Mouse (Mus musculus) mammary gland, adult 2 months (tissue): Measurements from ENCODE around the gene Tpsab1. TPM values are rescaled to one million over a fixed set of nuclear protein-coding genes. Genes with fewer than 3 reads are reported as not detected.

Experiments
- polyA plus RNA-seq: library from polyadenylated mRNA; depleted of rRNA; stranded (reverse); fragments of >200 nt; gene quantifications from 2 replicates; pipeline ENCODE4 v1.2.3, GENCODE M21; 2012; ENCODE audit warnings: low replicate concordance; rRNA removed

Tpsab1 gene
- polyA plus RNA-seq = 1.5 and 2.0 TPM in 2 replicates

DNA sequence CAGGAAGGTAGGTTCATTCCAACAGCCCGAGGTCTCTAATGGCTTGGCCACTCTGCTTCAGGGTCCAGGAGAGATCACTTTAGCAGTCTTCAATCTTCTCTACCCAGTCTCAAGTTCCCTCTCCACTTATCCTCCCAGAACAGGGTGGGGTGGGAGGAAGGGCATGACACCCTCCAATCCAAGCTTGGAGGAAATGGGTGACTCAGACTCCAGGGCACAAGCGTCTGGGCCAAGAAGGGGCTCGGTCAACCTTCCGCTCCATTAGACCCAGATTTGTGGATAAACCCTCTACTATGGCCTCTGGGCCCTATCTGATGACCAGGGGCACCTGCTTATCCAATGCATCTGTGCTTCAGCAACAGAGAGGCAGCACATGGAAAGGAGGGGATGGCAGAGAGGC lies at the start of gene Tpsab1:
Gene Tpsab1 (minus strand): TSS at position 101 of the 400 bp plus-strand sequence.

DNA sequence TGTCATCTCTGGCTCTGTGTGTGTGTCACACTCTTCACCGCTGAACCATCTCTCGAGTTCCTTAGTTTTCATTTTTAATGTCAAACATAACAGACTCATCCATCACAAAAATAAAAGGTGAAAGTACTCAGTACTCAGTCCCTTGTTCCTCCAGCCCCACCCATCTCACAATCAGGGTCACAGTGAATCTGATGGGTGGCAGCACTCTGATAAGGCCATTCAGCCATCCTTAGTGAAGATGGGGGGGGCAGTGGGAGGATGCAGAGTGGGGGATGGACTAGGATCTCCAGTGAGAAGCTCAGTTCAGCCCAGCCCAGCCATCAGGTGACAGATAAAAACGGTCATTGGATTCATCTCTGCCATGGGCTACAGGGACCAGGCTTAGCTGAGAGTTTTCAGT lies 23.6 kb upstream of the Tpsab1 start, which contains the start of gene Tpsg1:
Gene Tpsg1 (plus strand): TSS at position 301 of the 400 bp plus-strand sequence.

GRCm38 (mm10) chr17:25366005-25366404 lies 20.6 kb upstream of the Tpsab1 start, which contains the start of gene Tpsb2:
Tpsb2 (plus strand) TSS chr17:25366305.

GRCm38 (mm10) chr17:25318354-25318753 lies 27.0 kb downstream of the Tpsab1 start, which contains the start of gene Prss29:
Prss29 (plus strand) TSS chr17:25318654.

DNA sequence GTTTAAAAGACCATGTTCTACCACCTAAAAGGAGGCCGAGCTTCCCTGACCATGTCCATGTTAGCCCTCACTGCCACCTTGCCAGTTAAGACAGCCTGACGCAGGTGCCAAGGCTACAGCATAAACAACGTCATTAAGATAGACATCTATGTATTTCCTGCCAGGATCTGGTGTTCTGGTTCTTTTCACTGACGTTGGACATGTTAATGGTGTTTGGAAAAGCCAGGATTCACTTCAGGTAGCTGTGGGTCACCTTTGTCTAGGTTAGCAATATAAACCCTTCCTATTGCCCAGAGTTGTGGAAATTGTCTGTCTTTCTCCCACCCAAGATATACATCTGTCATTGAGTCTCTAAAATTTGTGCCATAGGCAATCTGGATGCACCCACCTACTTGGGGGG lies 37.0 kb downstream of the Tpsab1 start, which contains the start of gene Prss28:
Gene Prss28 (plus strand): TSS at position 301 of the 400 bp plus-strand sequence.

DNA sequence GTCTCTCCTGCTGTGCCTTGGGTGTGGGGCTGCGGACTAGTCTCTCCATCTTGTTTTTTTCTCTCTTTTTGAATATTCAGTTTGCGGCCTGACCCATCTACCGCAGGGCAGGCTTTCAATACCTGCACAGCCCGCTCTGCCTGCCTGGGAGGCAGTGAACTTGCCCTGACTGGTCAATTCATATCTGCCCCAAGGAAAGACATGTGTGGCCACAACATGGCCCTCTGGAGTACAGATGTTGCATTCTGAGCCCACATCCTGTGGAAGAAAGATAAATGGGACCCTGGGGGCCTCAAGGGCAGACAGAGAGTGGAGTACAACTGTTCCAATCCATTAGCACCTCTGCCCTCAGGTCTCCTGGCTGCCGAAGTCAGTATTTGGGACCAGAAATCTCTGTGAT lies 47.3 kb downstream of the Tpsab1 start, which contains the start of gene Prss34:
Gene Prss34 (plus strand): TSS at position 301 of the 400 bp plus-strand sequence.

Other genes starting within 250 kb of the Tpsab1 start
- gene Telo2, start 229.6 kb downstream of the Tpsab1 start, polyA plus RNA-seq = 25.0 and 25.6 TPM in 2 replicates
- 0.20 TPM in 1 of 2 replicates, not detected in the other for gene Ptx4, start 224.8 kb downstream of the Tpsab1 start, polyA plus RNA-seq
- gene Clcn7, start 212.2 kb downstream of the Tpsab1 start, polyA plus RNA-seq = 37.0 and 43.4 TPM in 2 replicates
- gene Ccdc154, start 183.1 kb downstream of the Tpsab1 start, polyA plus RNA-seq = not detected in 2 replicates
- gene Gm38655, start 170.1 kb downstream of the Tpsab1 start, polyA plus RNA-seq = not detected in 2 replicates
- gene BC003965, start 161.0 kb downstream of the Tpsab1 start, polyA plus RNA-seq = 12.1 and 15.0 TPM in 2 replicates
- gene Unkl, start 157.2 kb downstream of the Tpsab1 start, polyA plus RNA-seq = 16.7 and 34.5 TPM in 2 replicates
- 33.3 and 36.1 TPM in 2 replicates for gene Gnptg, start 105.4 kb downstream of the Tpsab1 start, polyA plus RNA-seq
- 19.2 and 25.1 TPM in 2 replicates for gene Tsr3, start 105.4 kb downstream of the Tpsab1 start, polyA plus RNA-seq
- gene Baiap3, start 89.2 kb downstream of the Tpsab1 start, polyA plus RNA-seq = 6.9 and 16.3 TPM in 2 replicates
- gene Ube2i, start 70.9 kb downstream of the Tpsab1 start, polyA plus RNA-seq = 95.6 and 146 TPM in 2 replicates
- 1.1 and 1.4 TPM in 2 replicates for gene Prss34, start 47.2 kb downstream of the Tpsab1 start, polyA plus RNA-seq
- gene Prss28, start 36.9 kb downstream of the Tpsab1 start, polyA plus RNA-seq = not detected in 2 replicates
- gene Prss29, start 26.9 kb downstream of the Tpsab1 start, polyA plus RNA-seq = not detected in 2 replicates
- gene Tpsb2, start 20.7 kb upstream of the Tpsab1 start, polyA plus RNA-seq = 130 and 146 TPM in 2 replicates
- 4.0 and 4.8 TPM in 2 replicates for gene Tpsg1, start 23.7 kb upstream of the Tpsab1 start, polyA plus RNA-seq
- gene Cacna1h, start 88.2 kb upstream of the Tpsab1 start, polyA plus RNA-seq = 3.6 and 3.7 TPM in 2 replicates
- gene Tekt4, start 109.1 kb upstream of the Tpsab1 start, polyA plus RNA-seq = not detected in 2 replicates
- gene Sstr5, start 151.7 kb upstream of the Tpsab1 start, polyA plus RNA-seq = not detected in 2 replicates
- gene Sox8, start 225.1 kb upstream of the Tpsab1 start, polyA plus RNA-seq = 2.3 and 3.2 TPM in 2 replicates
- 25.5 and 38.9 TPM in 2 replicates for gene Lmf1, start 233.5 kb upstream of the Tpsab1 start, polyA plus RNA-seq